Mouse (Mus musculus) kidney, adult 2 months (tissue): ENCODE data around the gene Mmaa.

Experiments
- CTCF ChIP-seq: fragments of 200-500 bp; conservative IDR thresholded peaks from 2 replicates; pipeline ENCODE4 v1.5.1; 2011; ENCODE audit warnings: low read depth, mild to moderate bottlenecking, control low read depth, low read length, moderate library complexity, mixed read lengths; ENCODE audit not compliant: insufficient read depth, insufficient read length
- POLR2A ChIP-seq: fragments of 200-500 bp; IDR thresholded peaks from one replicate; pipeline ENCODE4 v1.6.1; 2011; ENCODE audit warnings: low read depth, low read length, control low read depth

DNA sequence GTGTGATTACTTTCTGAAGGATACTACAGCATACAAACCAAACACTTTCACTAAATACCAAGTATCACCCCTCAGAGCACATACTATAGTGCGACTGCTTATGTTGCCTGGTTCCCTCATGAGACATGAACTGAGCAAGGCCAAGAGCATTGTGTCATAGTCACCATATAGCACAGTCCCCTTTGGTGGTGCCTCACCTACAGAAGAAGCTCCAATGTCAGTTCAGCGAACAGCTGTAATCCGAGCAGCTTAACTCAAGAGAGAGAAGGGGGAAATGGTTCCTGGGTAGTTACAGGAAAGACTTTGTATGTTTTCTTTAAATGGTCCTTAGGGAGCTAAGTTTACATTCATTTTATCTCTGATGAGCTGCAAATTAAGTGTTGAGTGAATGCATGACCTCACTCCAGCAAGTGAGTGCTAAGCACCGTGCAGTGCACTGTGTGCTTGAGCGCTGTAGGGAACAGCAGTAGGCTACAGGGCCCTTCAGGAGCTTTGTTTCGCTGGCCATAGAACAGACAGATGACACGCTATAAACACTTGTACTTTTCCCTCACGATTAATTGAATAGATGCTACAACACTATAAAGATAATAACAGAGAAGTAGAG is 17.4 kb downstream of the Mmaa start:
- TF ChIP-seq CTCF (no peak), POLR2A (no peak)
